Mouse (Mus musculus) cerebellum, adult 2 months (tissue): ENCODE results near the gene Gm13276.
"Not testable (repeated sequence)": the region's sequence is repeated elsewhere in the genome, so short reads cannot be mapped to it uniquely, and the experiment has no call there.

Experiments
- CTCF ChIP-seq: fragments of 200-500 bp; IDR thresholded peaks from 2 replicates; pipeline ENCODE4 v1.5.1; 2011; ENCODE audit warnings: low read depth, mild to moderate bottlenecking, control low read depth, low read length, moderate library complexity, borderline replicate concordance; ENCODE audit not compliant: insufficient read depth
- POLR2A ChIP-seq: fragments of 200-500 bp; IDR thresholded peaks from 2 replicates; pipeline ENCODE4 v1.6.1; 2011; ENCODE audit warnings: low read length, control low read depth, borderline replicate concordance; ENCODE audit not compliant: insufficient read depth

DNA sequence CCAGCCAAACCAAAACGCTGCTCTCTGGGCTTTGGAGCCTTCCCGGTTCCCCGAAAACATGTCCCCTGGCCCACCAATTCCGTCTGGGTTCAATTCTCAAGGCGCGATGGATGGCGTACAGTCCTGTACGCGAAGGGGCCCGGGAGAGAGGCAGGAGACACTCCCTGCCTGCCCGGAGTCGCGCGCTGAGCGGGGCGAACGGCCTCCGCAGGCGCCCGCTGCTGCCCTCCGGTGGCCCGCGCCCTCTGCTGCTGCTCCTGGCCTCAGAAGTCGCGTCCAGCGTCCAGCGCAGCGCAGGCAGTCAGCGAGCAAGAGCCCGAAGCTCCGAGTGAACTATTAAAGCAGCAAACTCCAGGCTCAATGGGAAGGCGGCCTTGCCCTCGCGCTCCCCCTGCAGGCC lies 20.3 kb downstream of the Gm13276 start:
- not testable (repeated sequence) for TF ChIP-seq CTCF, POLR2A
